Mouse (Mus musculus) G1E-ER4 (cell line): Measurements from ENCODE around the gene Ccne1. TPM values are rescaled to one million over a fixed set of nuclear protein-coding genes. Genes with fewer than 3 reads are reported as not detected.

Experiments
- GATA1 ChIP-seq: IDR thresholded peaks from one replicate; pipeline ENCODE4 v1.8.0; 2012; ENCODE audit warnings: low read length, inconsistent platforms
- polyA plus RNA-seq: library from polyadenylated mRNA; stranded (reverse); fragments of >175 nt; gene quantifications from 2 replicates; pipeline ENCODE4 v1.2.3, GENCODE M21; 2012

Ccne1 gene
- polyA plus RNA-seq, 1 experiment: 86.0 TPM

DNA sequence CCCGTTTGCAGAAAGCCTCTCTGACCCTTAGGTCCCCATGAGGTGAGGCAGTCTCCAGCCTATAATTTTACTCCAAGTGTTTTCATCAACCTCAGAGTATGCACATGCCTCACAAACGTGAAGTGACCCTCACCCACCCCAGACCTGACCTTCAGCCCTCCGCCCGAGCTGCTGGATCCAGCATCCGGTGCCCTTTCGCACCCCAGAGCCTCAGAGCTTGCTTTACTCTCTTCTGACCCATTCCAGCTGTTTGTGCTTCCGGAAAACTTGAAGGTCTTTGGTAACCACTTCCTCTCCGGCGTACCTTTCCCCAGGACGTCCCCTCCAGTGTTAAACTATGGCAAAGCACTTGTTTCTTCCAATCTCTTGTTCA is 912 bp upstream of the Ccne1 start:
- TF ChIP-seq GATA1: no peak

DNA sequence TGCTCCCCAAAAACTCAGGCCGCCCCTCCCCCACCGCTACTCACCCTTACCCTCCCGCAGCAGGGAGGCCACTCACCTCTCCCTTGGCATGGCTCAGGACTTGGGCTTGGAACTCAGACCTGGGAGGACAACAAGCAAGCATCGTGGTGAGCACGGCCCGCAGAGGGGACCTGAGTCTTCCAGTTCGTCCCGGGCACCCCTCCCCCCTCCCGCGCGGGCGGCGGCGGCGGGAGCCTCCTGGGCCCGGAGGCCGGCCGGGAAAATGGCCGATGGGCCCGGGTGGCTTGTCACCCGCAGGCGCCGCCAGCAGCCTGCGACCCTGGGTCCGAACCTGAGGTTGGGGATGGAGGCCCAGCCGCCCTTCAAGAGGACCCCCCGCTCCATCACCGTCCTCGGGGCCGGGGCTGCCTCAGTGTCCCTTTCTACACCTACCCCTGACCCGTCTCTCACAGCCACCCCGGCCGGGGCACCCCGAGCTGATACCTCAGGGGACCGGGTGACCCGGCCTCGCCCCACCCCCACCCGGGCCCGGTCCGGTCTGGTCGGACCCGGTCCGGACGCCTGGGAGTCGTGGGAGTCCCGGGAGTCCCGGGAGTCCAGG is 523 bp downstream of the Ccne1 start:
- TF ChIP-seq GATA1: no peak

DNA sequence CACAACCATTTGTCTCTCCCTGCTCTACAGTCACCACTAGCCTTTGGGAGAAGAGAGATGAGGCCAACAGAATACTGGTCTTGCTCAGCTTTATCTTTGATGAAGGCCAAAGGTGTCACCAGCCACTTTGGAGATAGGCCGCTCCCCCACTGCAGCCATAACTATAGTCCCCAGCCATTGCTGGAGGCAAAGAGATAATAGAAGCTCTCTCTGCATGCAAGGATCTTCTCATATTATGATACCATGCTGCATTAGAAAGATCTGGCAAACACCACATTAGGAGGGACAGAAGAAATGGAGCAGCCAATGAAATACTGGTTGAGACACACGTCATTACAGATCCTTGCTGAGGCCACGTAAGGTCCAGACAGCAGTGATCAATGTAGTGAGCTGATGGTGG is 2.0 kb downstream of the Ccne1 start:
- peak; percentile 65 for TF ChIP-seq GATA1

DNA sequence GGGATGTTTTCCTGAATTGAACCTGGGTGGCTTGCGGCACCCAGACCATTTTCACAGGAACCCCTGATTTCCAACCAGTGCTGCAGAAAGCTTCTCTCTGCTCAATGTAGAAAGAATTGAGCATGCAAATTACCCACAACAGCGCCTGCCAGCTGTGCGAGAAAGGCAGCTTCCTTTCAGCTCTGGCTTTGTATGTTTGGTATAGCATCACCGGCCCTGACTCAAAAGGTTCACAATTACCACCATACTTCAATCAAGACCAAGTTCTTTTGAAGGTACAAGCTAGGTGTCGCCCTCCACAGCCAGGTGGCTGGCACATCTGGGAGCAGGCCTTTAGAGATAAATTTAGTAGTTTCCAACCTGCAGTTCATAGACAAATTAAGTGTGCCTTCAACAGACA is 3.2 kb downstream of the Ccne1 start:
- no peak for TF ChIP-seq GATA1

DNA sequence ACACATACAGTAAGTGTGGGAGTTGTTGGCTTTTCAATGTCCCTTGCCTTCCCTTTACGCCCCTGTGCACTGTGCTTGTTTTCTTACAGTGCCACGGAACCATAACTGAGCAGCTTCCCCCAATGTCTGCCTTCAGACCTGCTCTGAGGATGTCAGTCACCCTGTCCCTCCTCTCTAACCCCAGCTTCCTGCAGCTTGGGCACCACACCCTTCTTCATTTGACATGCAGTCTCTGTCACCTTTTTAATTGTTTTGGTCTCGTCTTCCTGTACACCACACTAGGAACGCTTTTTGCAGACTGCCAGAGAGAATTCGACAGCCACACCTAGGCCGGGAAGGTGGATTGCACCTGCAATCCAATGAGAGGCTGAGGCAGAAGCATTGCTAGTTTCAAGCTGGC is 13.0 kb downstream of the Ccne1 start:
- no peak for TF ChIP-seq GATA1

DNA sequence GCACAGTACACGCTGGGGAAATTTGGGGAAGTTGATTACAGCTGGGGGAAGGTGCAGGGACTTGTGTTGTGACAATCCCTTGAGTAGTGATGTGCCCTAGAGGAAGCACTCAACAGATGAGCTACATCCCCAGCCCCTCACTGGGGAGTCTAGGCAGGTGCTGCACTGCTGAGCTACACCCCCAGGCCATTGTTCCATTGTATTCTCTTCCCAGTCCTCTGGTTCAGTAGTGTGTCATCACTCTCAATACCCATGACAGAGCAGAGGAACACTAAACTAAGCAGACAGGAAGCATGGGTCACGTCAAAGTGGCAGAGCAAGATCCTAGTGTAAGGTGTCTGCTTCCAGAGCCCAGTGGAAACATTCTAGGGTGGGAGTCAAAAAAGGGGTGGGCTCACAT is 14.2 kb downstream of the Ccne1 start:
- no peak for TF ChIP-seq GATA1

DNA sequence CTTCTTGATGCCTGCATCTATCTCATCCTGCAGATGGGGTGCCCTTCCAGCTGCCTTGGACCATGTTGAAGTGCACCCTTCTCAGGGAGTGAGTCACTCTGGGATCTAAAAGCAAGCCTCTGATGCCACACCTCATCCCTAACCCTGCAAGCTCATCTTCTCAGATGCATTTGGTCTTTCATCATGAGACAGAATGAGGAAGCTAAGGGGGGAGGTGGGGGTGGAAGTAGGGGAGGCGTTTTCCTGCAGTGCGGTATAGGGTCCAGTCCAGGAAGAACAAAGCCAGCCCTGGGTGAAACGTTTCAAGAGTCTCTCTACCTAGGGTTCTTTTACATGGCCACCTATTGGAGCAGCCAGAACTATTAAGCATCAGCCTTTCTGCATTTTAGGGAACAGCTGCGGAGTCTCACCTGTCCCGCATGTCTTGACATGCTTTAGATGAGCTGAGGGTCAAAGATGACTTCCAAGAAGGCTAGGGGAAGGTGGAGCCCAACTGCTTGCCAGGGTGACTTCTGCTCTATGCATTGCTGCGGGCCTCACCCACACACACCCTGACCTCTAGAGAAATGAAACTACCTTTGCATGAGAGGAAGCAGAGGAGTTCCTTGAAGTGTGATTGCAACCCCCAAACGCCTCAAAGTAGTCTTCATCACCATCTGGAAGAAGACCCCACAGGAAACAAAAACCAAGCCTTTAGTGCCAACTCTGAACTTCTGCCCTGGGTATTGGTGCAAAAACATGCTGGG is 17.2 kb downstream of the Ccne1 start:
- no peak for TF ChIP-seq GATA1

DNA sequence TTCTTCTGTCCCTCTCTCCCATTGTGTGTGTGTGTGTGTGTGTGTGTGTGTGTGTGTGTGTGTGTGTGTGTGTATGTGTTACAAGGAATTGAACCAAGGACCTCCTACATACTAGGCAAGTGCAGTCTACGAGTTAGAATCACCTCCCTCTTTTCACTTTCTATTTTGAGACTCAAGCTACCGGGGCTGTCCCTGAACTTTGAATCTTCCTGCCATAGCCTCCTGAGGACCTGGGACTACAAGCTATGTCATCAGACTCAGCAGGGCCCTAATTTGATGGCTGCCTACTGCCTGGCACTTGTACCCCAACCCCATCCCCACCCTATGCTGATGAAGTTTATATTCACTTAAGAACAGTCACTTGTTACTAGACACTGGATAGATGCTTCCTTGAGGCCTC is 18.9 kb downstream of the Ccne1 start:
- TF ChIP-seq GATA1: no peak

DNA sequence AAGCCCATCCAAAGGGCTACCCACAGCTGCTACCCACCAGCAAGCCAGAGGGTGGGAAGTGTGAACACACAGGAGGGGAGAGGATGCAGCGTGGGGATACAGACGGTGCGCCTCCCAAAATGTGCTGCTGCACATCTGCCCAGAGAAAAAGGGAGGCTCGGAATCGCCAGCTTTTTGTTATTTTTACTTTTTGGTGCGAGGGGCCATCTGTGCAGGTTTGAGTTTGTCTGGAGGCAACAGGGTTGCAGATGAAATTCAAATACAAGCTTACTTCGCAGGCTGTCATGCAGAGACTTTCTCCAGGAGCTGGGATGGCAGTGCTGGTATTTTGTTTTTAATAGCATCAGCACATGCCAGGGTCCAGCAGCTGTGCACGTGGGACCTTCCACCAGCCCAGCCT is 19.5 kb downstream of the Ccne1 start:
- no peak for TF ChIP-seq GATA1

DNA sequence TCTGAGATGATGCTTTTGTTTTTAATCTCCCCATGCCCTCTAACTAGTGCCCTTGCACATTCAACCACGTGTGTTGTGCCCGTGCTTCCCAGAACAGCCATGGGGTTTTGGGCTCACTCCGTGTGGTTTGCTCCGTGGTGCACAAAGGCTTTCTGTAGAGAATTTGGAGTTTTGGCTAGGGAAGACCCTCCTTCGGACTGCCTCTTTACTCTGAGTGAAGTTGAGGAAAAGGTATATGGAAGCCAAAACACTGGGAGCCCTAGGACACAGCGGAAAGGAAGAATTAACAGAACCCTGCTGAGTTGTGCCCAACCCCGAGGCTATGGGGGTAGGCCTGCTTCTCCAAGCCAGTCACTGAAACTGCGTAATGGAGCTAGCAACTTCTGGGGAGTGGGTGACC is 20.9 kb downstream of the Ccne1 start:
- TF ChIP-seq GATA1: no peak

DNA sequence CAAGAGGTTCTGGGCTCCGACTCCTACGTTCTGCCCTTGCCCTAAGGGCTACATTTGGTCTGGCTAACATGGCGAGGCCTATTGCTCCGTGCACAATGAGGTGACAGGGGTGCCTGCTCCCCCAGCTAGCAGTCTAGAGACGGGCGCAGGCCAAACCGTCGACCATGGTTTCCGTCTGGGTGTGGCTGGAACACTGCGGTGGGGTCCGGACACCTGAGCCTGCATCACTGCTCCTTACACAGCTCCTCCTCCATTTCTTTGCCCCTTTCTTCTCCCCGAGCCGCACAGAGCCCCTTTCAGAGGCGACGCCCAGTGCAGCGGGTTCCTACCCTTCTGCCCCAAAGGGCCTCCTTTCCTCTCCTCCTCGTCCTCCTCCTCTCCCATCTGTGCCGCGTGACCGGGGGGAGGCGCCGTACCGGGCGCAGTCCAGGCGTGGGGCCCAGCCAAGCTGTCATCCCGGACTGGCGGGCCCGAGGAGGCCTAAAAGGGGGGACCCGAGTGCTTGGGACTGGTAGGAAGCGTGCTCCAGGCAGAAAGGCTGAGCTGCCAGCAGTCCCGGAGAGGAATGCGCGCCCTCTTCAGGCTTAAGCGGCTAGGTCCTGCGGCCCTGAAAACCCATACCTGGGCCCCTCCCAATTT is 21.6 kb downstream of the Ccne1 start:
- no peak for TF ChIP-seq GATA1

DNA sequence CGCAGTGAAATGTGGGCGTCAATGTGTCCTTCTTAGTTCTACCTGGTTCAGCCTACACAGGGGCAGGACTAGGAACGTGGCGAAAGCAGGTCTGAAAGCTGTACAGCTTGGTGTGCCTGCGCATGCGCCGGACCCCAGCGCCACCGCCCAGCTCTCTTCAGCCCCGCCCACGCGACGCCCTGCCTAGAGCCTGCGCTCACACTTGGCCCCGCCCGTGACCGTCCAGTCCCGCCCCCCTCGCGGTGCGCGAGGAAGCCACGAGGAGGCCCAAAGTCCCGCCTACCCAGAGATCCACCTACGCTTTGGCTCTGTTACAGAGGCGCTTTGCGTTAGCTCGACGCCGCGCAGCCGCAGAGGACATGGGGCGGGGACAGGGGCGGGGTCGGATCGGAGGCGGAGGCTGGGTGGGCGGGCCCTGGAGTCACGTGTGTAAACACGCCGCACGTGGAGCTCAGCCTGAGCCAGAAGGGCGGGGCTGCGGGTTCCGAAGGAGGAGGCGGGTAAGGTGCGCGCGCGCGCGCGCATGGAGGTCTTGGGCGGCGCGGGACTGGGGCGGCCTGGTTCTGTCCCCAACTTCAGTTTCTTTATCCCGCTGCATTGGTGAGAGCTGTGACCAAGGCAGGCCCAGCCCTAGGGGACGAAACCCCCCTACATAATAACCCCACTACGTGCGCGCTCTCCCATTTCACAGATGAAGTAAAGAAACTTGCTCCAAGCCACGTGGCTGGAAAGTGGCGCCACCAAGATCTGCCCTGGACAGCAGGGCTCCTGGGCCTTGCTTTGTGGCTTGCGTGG is 22.4 kb downstream of the Ccne1 start:
- no peak for TF ChIP-seq GATA1

DNA sequence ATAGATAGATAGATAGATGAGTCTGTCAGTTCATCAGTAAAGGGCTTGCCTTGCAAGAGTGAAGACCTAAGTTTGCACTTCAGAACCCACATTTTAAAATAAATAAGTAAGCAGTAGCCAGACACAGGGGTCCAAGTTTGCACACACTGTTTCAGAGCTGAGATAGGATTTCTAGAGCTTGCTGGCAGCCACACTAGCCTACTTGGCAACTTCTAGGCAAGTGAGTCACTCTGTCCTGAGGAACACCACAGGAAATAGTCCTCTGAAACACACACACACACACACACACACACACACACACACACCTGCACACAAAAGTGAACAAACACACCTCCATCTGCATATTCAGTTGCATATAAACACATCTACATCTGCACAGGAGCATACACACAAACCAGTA is 24.4 kb downstream of the Ccne1 start:
- no peak for TF ChIP-seq GATA1

DNA sequence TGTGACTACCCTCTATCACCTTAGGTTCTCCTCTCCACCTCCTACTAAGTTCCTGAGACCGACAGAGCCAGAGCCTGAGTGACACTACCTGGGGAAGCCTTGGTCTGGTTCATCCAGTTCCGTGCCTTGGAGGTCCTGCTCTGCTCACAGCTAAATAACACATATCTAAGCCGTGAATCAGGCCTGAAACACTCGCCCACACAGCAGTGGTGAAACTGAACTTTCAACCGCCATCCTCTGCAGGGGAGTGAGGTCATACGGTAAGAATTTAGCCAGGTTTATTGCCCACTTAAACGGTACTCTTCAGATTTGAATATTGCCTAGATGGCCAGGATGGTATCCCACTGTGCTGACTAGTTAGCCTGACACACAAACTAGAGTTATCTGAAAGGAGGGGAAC is 30.1 kb downstream of the Ccne1 start:
- TF ChIP-seq GATA1: no peak

DNA sequence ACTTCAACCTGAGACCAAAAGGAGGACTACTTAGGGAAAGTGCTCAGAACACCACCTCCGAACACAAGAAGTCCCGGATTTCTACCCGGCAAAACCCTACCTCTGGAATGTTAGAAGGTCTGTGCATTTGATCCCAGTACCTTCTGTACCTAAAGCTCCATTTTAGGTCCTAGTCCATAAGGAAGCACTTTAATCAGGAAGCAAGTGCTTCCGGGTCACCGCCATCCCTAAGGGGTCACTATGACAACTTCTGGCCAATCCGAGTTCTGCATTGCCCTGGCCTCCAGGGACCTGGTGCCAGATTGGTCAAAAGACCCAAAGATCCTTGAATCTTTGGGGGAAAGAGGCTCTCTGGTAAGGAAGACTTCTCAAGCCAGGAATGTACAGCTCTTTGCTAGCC is 31.8 kb downstream of the Ccne1 start:
- TF ChIP-seq GATA1: no peak

DNA sequence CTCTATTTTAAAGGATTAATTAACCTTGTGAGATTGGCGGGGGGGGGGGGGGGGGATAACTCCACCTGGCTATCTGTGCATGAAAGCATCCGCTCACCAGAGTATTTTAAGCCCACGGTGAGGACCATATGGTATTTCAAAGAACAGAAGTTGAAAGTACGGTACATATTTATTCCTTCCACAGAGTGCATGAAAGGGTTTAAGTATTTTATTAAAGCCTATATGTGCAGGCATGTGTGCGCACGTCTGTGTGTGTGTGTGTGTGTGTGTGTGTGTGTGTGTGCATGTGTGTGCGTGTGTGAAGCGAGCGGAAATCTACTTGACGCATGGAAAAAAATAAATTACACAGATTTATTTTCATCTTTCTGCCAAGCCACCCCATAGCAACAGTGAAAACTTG is 32.4 kb downstream of the Ccne1 start:
- no peak for TF ChIP-seq GATA1

DNA sequence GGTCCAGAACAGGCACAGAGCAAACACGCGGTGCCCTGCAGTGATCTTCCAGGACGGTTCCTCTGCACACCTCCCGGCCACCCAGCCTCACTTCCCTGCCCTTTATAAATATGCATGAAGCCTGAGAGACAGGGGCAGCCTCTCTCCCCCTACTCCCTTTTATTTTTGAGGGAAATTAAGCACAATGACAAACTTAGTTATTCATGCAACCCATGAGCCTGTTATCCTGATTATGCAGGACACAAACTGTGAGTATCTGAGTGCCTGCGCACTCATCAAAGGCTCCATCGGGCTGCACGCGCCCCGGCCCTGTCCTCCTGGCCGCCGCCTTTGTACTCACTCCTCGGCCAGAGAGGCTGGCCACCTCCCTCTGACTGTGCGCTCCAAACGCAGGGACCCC is 32.8 kb downstream of the Ccne1 start:
- no peak for TF ChIP-seq GATA1
